ENCODE assay signal across 8 mouse cellular contexts in the genomic region with DNA sequence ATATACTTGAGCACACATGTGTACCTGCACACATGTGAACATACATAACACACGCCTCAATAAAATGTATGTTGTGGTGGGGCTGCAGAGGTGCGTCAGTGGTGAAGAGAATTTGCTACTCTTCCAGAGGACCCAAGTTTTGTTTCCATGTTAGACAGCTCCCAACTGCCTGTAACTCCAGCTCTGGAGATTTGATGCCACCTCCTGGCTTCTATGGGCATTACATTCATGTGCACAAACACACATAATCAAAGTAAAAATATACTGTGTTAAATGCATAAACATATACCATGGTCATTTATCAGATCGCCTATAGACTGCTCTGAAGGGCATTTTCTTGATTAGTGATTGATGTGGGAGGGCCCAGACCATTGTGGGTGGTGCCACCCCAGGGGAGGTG. TPM values are rescaled to one million over a fixed set of nuclear protein-coding genes. Genes with fewer than 3 reads are reported as not detected.
DNase-seq lines count a peak whose midpoint lies in the region; ATAC-seq and TF ChIP-seq lines count a peak whose summit lies in the region.

No protein-coding gene starts in this region.

- WGBS in forebrain, embryonic 14.5 days = 58% methylated on average over 3 of the region's 3 CpGs
- 63% methylated on average over 3 of the region's 3 CpGs for WGBS in kidney, embryonic 16.5 days
- 24% methylated on average over 3 of the region's 3 CpGs for WGBS in liver, adult 2 months

- TF ChIP-seq CTCF in brain, embryonic 14.5 days (IDR thresholded peaks at IDR 0.05; ENCODE audit: borderline replicate concordance, extremely low read depth, insufficient read depth, insufficient read length) = peak; percentile 71; the same call in 1 of the 2 replicates
- TF ChIP-seq CTCF in liver, adult 2 months (IDR thresholded peaks at IDR 0.05; ENCODE audit: low read depth, low read length) = peak; percentile 48

- no peaks in the 10 kb centered on the region for H3K27me3 ChIP-seq in forebrain, embryonic 14.5 days (replicated peaks; ENCODE audit: control insufficient read depth, insufficient read depth, low read length)
- H3K27me3 ChIP-seq in kidney, embryonic 16.5 days (ENCODE audit: insufficient read depth, low read length) = no peaks in the 10 kb centered on the region
- H3K27me3 ChIP-seq in liver, adult 2 months (ENCODE audit: control insufficient read depth, insufficient read depth, low read length) = no peaks in the 10 kb centered on the region

- no peaks in the 10 kb centered on the region for H3K9me3 ChIP-seq in forebrain, embryonic 14.5 days (replicated peaks; ENCODE audit: control insufficient read depth, low read length)
- H3K9me3 ChIP-seq in kidney, embryonic 16.5 days (ENCODE audit: low read length) = no peaks in the 10 kb centered on the region

- peak; percentile 77 for DNase-seq in testis, postnatal 10 days (ENCODE audit: low spot score)
- DNase-seq in testis, postnatal 14 days (ENCODE audit: low spot score) = no peak
- DNase-seq in brain, embryonic 14.5 days (ENCODE audit: low read depth) = peak; percentile 80
- DNase-seq in forebrain, embryonic 14.5 days (ENCODE audit: low spot score) = peak; percentile 82
- DNase-seq in liver, adult 2 months (ENCODE audit: extremely low read depth, low read depth, low spot score) = peak; percentile 55
- DNase-seq in retina, adult 2 months (ENCODE audit: low read depth, low spot score) = peak; percentile 20
- peak; percentile 52 for DNase-seq in urinary bladder, postnatal 25 days (ENCODE audit: low spot score)

- H3K4me3 ChIP-seq in forebrain, embryonic 14.5 days (ENCODE audit: low read depth, low read length) = no peak overlapping the region
- no peak overlapping the region for H3K4me3 ChIP-seq in kidney, embryonic 16.5 days (ENCODE audit: low read length)
- no peak overlapping the region for H3K4me3 ChIP-seq in liver, adult 2 months (ENCODE audit: insufficient read depth, low read depth, low read length)

- ATAC-seq in forebrain, embryonic 14.5 days = no peak
- 0 out of 2 replicates have a peak, but pooled peaks have one; percentile 3 for ATAC-seq in kidney, embryonic 16.5 days (ENCODE audit: low FRiP score, low TSS enrichment)

- no peak for TF ChIP-seq POLR2A in brain, embryonic 14.5 days (IDR thresholded peaks at IDR 0.05; ENCODE audit: borderline replicate concordance, extremely low read depth, insufficient read depth, insufficient read length, poor library complexity, severe bottlenecking)
- TF ChIP-seq POLR2A in liver, adult 2 months (IDR thresholded peaks at IDR 0.05; ENCODE audit: extremely low read depth, insufficient read depth, low read length) = no peak

- 0 out of 2 replicates have a peak, but pooled peaks cover 7% of the 10 kb centered on the region for H3K4me1 ChIP-seq in forebrain, embryonic 14.5 days (ENCODE audit: control insufficient read depth, insufficient read depth, low read length)
- H3K4me1 ChIP-seq in kidney, embryonic 16.5 days (ENCODE audit: insufficient read depth, low read length) = peaks cover 21% of the 10 kb centered on the region
- H3K4me1 ChIP-seq in liver, adult 2 months (ENCODE audit: control insufficient read depth, insufficient read depth, low read length) = peaks cover 2% of the 10 kb centered on the region; the same call in 1 of the 2 replicates

- H3K36me3 ChIP-seq in forebrain, embryonic 14.5 days (ENCODE audit: control insufficient read depth, insufficient read depth, low read length) = 0 out of 2 replicates have a peak, but pooled peaks cover 3% of the 10 kb centered on the region
- no peaks in the 10 kb centered on the region for H3K36me3 ChIP-seq in kidney, embryonic 16.5 days (ENCODE audit: insufficient read depth, low read length)
- H3K36me3 ChIP-seq in liver, adult 2 months (ENCODE audit: control insufficient read depth, insufficient read depth, low read length) = no peaks in the 10 kb centered on the region

- H3K9ac ChIP-seq in forebrain, embryonic 14.5 days (ENCODE audit: low read length) = no peak overlapping the region
- no peak overlapping the region for H3K9ac ChIP-seq in kidney, embryonic 16.5 days (replicated peaks; ENCODE audit: low read length)
- H3K9ac ChIP-seq in liver, adult 2 months (ENCODE audit: low read depth, low read length) = no peak overlapping the region

- H3K79me2 ChIP-seq in liver, adult 2 months (ENCODE audit: control insufficient read depth, insufficient read depth, low read length) = no peaks in the 10 kb centered on the region

- H3K27ac ChIP-seq in forebrain, embryonic 14.5 days (ENCODE audit: low read depth, low read length) = no peak overlapping the region
- H3K27ac ChIP-seq in kidney, embryonic 16.5 days (ENCODE audit: low read length) = no peak overlapping the region
- H3K27ac ChIP-seq in liver, adult 2 months (replicated peaks; ENCODE audit: insufficient read depth, low read depth, low read length) = no peak overlapping the region

- H3K4me2 ChIP-seq in forebrain, embryonic 14.5 days (ENCODE audit: low read length) = no peak overlapping the region
- no peak overlapping the region for H3K4me2 ChIP-seq in kidney, embryonic 16.5 days (replicated peaks; ENCODE audit: low read depth, low read length)

RNA-seq across cellular contexts. Expression of a gene that starts 2.2 kb away (rescaled TPM):
- 0.22 and 0.47 TPM in 2 replicates for polyA plus RNA-seq in brain, embryonic 14.5 days (2012; rRNA removed)
- polyA plus RNA-seq in forebrain, embryonic 14.5 days (2014; fragmentation: Nextera tagmentation; extraction: Ambion mirVana) = 0.29 and 0.93 TPM in 2 replicates
- 1.6 and 1.7 TPM in 2 replicates for polyA plus RNA-seq in kidney, embryonic 16.5 days (2015; fragmentation: Nextera tagmentation; extraction: Ambion mirVana)
- total RNA-seq in liver, adult 2 months (2014; rRNA removed) = 600 and 608 TPM in 2 replicates
- 267 and 288 TPM in 2 replicates for polyA plus RNA-seq in liver, adult 2 months (2012; rRNA removed)

RNA-seq across cellular contexts. Expression of a gene that starts 2.3 kb away (rescaled TPM):
- 32.9 and 35.1 TPM in 2 replicates for polyA plus RNA-seq in brain, embryonic 14.5 days (2012; rRNA removed)
- 31.2 and 31.4 TPM in 2 replicates for polyA plus RNA-seq in forebrain, embryonic 14.5 days (2014; fragmentation: Nextera tagmentation; extraction: Ambion mirVana)
- polyA plus RNA-seq in kidney, embryonic 16.5 days (2015; fragmentation: Nextera tagmentation; extraction: Ambion mirVana) = 57.3 and 60.4 TPM in 2 replicates
- 7.9 and 8.4 TPM in 2 replicates for total RNA-seq in liver, adult 2 months (2014; rRNA removed)
- polyA plus RNA-seq in liver, adult 2 months (2012; rRNA removed) = 1.9 and 2.3 TPM in 2 replicates

Comparison
In these comparisons a context has a peak if more than half of its experiments do, and no peak if none do; other contexts are left out.
1. RNA of a gene that starts 2.2 kb away (polyA plus RNA-seq): 267 to 288 TPM in liver, adult 2 months; 1.6 to 1.7 TPM in kidney, embryonic 16.5 days, 0.29 to 0.93 TPM in forebrain, embryonic 14.5 days and 0.22 to 0.47 TPM in brain, embryonic 14.5 days; every median in the first group is over 100 times any median in the second.